Mouse (Mus musculus) heart, embryonic 11.5 days (tissue): ENCODE results near the gene Ppcs. TPM values are rescaled to one million over a fixed set of nuclear protein-coding genes. Genes with fewer than 3 reads are reported as not detected.

Experiments used
- ATAC-seq: fragments of 200-750 bp; cut with Nextera tagmentation; replicated peaks from 2 replicates; pipeline ENCODE4 v1.8.0; 2017; ENCODE audit warnings: moderate library complexity; ENCODE audit not compliant: insufficient number of reproducible peaks, low FRiP score, low TSS enrichment
- H3K27ac ChIP-seq: fragments of 300-500 bp; sonication (generic); 2 replicates; pipeline ENCODE4 v1.5.1; 2014; ENCODE audit warnings: mild to moderate bottlenecking, low read depth, low read length
- H3K27me3 ChIP-seq: fragments of 300-500 bp; sonication (generic); 2 replicates; pipeline ENCODE4 v1.6.1; 2014; ENCODE audit warnings: mild to moderate bottlenecking, low read length, mixed read lengths; ENCODE audit not compliant: control insufficient read depth, insufficient read depth
- H3K36me3 ChIP-seq: fragments of 300-500 bp; sonication (generic); 2 replicates; pipeline ENCODE4 v1.6.1; 2014; ENCODE audit warnings: mild to moderate bottlenecking, low read length, moderate library complexity, mixed read lengths; ENCODE audit not compliant: control insufficient read depth, insufficient read depth
- H3K4me1 ChIP-seq: fragments of 300-500 bp; sonication (generic); 2 replicates; pipeline ENCODE4 v1.6.1; 2014; ENCODE audit warnings: low read length; ENCODE audit not compliant: control insufficient read depth, insufficient read depth
- H3K4me2 ChIP-seq: fragments of 300-500 bp; sonication (generic); 2 replicates; pipeline ENCODE4 v1.6.1; 2014; ENCODE audit warnings: mild to moderate bottlenecking, moderate library complexity
- H3K4me3 ChIP-seq: fragments of 300-500 bp; sonication (generic); 2 replicates; pipeline ENCODE4 v1.5.1; 2014; ENCODE audit warnings: low read depth, low read length
- H3K9ac ChIP-seq: fragments of 300-500 bp; sonication (generic); 2 replicates; pipeline ENCODE4 v1.6.1; 2014; ENCODE audit warnings: mild to moderate bottlenecking, low read depth, low read length, moderate library complexity
- H3K9me3 ChIP-seq: fragments of 300-500 bp; sonication (generic); replicated peaks from 2 replicates; pipeline ENCODE4 v1.6.1; 2016; ENCODE audit warnings: low read length; ENCODE audit not compliant: control insufficient read depth
- WGBS: fragments of 180-500 bp; shearing (Covaris S2); extraction: QIAGEN DNeasy Blood & Tissue Kit; methylation state at CpG from one replicate; pipeline ENCODE4 v1.1.7; 2014; ENCODE audit not compliant: insufficient replicate concordance; 5-methylcytosine and 5-hydroxymethylcytosine counted together
- polyA plus RNA-seq: library from polyadenylated mRNA; unstranded; fragments of >200 nt; fragmentation: Nextera tagmentation; extraction: Ambion mirVana; gene quantifications from 2 replicates; pipeline ENCODE4 v1.2.1, GENCODE M21; 2014

Ppcs gene
- polyA plus RNA-seq, 1 experiment from 2014 or later: 27.1 TPM

DNA sequence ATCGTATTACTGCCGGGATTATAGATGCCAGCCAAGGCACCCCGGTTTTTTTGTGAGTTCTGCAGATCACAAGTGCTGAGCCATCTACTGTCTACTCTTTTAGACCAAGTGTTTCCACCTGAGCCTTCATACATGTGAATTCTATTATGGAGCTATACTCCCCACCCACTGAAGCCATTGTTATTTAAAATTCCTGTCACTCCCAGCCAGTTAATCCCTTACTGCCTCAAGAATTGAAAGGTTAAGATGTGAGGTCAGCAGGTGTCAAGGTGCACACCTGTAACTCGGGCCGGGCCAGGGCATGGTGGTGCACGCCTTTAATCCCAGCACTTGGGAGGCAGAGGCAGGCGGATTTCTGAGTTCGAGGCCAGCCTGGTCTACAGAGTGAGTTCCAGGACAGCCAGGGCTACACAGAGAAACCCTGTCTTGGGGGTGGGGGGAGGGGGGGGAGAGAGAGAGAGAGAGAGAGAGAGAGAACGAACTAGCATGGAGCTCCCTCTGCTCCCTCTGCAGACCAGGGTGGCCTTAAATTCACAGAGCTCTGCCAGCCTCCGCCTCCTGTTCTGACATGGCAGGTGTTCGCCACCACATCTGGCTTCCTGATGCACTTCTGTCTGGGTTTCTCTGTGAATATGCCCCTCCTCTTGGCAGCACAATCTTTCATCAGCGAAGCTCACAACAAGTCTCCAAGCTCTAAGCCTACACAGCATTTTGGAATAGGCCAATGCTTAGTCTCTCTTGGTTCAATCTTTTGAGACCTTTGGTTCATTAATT is 10.2 kb downstream of the Ppcs start:
- no peaks in the 10 kb centered on the region for H3K4me1 ChIP-seq
- H3K27ac ChIP-seq: no peak overlapping the region

DNA sequence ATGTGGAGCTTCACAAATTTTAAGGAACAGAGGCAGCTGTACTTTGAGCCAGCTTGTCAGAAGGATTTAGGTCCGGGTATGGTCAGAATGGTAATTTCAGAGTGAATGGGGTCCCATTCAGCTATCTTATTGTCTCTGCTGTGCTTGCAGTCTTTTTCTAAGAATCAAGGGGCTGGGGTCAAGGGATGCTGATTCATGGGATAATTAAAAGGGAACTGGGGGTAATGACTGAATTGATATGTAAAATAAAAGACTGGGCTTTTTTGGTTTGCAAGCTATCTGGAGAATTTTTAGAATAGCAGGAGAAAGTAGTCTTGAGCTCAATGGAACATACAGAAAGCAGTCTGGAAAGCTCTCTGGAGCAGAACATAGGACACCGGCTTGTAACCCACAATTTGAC is 18.8 kb downstream of the Ppcs start:
- ATAC-seq: no peak
- H3K9ac ChIP-seq: no peak overlapping the region
- H3K4me1 ChIP-seq: no peaks in the 10 kb centered on the region
- no peak overlapping the region for H3K27ac ChIP-seq
- H3K9me3 ChIP-seq: 0 out of 2 replicates have a peak, but pooled peaks cover 8% of the 10 kb centered on the region
- 80% methylated on average over 2 of the region's 2 CpGs for WGBS
- no peaks in the 10 kb centered on the region for H3K27me3 ChIP-seq
- no peak overlapping the region for H3K4me2 ChIP-seq
- H3K36me3 ChIP-seq: no peaks in the 10 kb centered on the region
- no peak overlapping the region for H3K4me3 ChIP-seq

More for the DNA sequence above, 10.2 kb downstream of the Ppcs start:
- ATAC-seq: no peak
- Histone ChIP-seq H3K4me3 (no peak overlapping the region), H3K9ac (no peak overlapping the region), H3K9me3 (no peaks in the 10 kb centered on the region), H3K27me3 (no peaks in the 10 kb centered on the region), H3K4me2 (no peak overlapping the region), H3K36me3 (no peaks in the 10 kb centered on the region)
- WGBS: 79% methylated on average over 12 of the region's 12 CpGs

DNA sequence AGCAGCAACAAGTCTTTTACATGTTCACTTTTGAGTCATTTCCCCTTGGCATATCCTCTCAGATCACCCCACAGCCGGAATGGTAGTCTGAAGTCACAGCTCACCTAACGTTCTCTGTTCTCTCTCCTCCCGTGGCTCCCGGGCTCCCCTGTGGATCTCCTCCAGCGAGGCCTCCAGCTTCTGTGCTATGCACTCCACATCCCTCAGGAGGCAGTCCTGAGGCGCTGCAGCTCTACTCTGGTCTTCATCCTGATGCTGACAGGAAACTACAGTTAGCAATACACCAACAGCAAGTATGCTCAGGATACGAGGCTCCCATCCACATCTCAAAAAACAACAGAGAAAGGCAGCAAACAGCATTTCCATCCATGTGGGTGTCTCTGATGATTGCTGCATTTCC is 21.3 kb downstream of the Ppcs start:
- H3K27me3 ChIP-seq: no peaks in the 10 kb centered on the region
- H3K9me3 ChIP-seq: 0 out of 2 replicates have a peak, but pooled peaks cover 8% of the 10 kb centered on the region
- WGBS: 48% methylated on average over 7 of the region's 7 CpGs
- H3K4me2 ChIP-seq: no peak overlapping the region
- H3K9ac ChIP-seq: no peak overlapping the region
- ATAC-seq: no peak
- no peak overlapping the region for H3K27ac ChIP-seq
- no peaks in the 10 kb centered on the region for H3K36me3 ChIP-seq
- no peak overlapping the region for H3K4me3 ChIP-seq
- H3K4me1 ChIP-seq: no peaks in the 10 kb centered on the region

DNA sequence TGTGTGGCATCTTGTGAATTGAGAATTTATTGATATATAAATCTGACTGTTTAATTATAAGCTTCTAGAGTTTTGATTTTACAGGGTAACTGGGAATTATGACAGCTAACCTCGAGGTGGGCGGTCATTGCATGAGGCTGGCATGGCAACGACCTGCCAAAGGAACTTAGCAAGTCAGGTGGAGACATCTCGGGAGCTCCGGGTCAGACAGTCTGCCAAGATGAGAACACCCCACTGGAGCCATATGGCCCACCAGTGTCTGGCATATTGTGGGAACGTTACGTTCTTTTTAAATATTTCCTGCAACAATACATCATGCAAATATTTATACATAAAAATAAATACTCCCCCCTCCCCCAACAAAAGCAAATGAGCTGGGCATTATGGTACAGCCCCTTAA is 23.5 kb downstream of the Ppcs start:
- no peak overlapping the region for H3K27ac ChIP-seq
- H3K9me3 ChIP-seq: 0 out of 2 replicates have a peak, but pooled peaks cover 8% of the 10 kb centered on the region
- H3K4me3 ChIP-seq: no peak overlapping the region
- H3K27me3 ChIP-seq: no peaks in the 10 kb centered on the region
- no peaks in the 10 kb centered on the region for H3K36me3 ChIP-seq
- H3K4me2 ChIP-seq: no peak overlapping the region
- WGBS: 79% methylated on average over 7 of the region's 7 CpGs
- H3K4me1 ChIP-seq: no peaks in the 10 kb centered on the region
- H3K9ac ChIP-seq: no peak overlapping the region
- no peak for ATAC-seq

DNA sequence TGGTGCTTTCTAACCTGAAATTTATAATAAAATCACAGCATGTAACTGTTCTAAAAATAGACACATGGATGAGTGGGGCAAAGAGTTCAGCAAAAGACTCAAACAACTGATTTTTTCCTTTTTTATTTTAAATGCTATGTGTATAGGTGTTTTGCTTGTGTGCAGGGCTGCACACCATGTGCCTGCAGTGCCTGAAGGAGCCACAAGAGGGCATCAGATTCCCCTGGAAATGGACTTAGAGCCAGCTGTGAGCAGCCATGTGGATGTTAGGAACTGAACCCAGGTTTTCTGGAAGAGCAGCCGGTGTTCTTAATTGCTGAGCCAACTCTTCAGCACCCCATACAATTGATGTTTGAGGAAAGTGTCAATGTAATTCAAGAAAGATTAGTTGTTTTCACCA is 31.9 kb downstream of the Ppcs start:
- ATAC-seq: no peak
- H3K36me3 ChIP-seq: no peaks in the 10 kb centered on the region
- 83% methylated on average over 1 of the region's 1 CpGs for WGBS

DNA sequence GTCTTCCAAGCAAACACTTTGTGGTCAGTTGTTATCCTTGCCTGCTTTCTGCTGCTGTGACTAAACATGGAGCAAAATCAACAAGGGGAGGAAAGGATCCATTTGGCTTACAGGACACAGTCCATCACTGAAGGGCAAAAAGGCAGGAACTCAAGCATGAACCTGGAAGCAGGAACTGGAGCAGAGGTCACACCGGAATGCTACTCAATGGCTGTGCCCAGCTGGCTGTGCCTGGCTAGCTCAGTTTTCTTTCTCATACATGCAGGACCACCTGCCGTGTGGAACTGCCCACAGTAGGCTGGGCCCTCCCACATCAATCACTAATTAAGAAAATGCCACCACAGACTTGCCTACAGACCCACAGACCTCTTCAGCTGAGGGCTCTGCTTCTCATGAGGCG is 33.0 kb downstream of the Ppcs start:
- Histone ChIP-seq H3K4me1 (no peaks in the 10 kb centered on the region), H3K4me2 (no peak overlapping the region), H3K27ac (no peak overlapping the region), H3K9ac (no peak overlapping the region), H3K9me3 (no peaks in the 10 kb centered on the region; the same call in 1 of the 2 replicates), H3K36me3 (no peaks in the 10 kb centered on the region), H3K4me3 (no peak overlapping the region), H3K27me3 (no peaks in the 10 kb centered on the region)
- 69% methylated on average over 3 of the region's 3 CpGs for WGBS
- ATAC-seq: no peak

More for the DNA sequence above, 31.9 kb downstream of the Ppcs start:
- Histone ChIP-seq H3K27me3 (no peaks in the 10 kb centered on the region), H3K4me3 (no peak overlapping the region), H3K4me1 (no peaks in the 10 kb centered on the region), H3K9ac (no peak overlapping the region), H3K9me3 (no peaks in the 10 kb centered on the region; the same call in 1 of the 2 replicates), H3K27ac (no peak overlapping the region), H3K4me2 (no peak overlapping the region)

DNA sequence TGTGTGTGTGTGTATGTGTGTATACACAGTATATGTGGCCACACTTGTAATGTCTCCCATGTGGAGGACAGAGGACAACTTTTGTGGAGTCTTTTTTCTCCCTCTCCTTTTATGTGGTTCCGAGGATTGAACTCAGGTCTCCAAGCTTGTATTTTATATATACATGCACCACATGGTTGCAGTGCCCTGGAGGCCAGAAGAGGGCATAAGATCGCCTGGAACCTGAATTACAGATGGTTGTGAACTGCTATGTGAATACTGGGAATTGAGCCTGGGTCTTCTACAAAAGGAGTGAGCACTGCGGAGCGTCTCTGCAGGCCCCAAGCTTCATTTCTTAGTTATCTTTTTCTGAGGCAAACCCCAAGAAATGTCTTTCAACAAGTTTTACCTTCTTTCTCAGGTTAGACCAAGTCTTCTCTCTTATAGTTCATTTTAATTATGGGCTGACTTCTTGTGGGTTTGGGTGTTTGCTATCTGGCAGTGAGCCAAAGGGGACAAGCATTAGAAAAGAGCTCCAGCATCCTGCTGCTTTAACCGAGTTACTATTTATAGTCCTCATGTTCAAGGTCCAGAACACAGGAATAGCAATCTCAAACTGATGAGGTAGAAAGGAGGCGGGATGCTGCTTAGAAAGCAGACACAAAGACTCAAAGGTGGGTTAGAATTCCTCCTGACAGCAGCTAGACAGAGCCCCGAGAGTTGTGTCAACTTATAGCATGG is 40.6 kb downstream of the Ppcs start:
- 59% methylated on average over 7 of the region's 7 CpGs for WGBS
- ATAC-seq: no peak
- H3K4me2 ChIP-seq: no peak overlapping the region

DNA sequence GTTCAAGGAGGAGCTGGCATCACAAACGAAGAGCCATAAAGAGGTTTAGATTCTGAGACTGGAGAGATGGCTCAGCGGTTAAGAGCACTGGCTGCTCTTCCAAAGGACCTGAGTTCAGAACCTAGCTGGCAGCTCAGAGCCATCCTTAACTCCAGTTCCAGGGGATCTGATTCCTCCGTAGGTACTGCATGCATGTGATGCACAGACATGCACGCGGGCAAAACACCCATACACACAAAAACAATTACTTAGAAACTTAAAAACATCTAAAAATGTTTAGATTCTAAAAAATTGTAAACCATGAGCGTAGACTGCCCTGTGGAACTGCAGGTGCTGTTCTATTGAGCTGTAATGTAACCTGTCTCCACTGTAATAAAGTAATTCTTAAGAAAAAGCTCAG is 52.8 kb downstream of the Ppcs start:
- no peak overlapping the region for H3K4me3 ChIP-seq
- H3K4me2 ChIP-seq: no peak overlapping the region
- no peak overlapping the region for H3K27ac ChIP-seq
- H3K4me1 ChIP-seq: no peaks in the 10 kb centered on the region
- H3K9me3 ChIP-seq: no peaks in the 10 kb centered on the region
- ATAC-seq: no peak
- no peaks in the 10 kb centered on the region for H3K36me3 ChIP-seq
- no peaks in the 10 kb centered on the region for H3K27me3 ChIP-seq
- no peak overlapping the region for H3K9ac ChIP-seq
- WGBS: 86% methylated on average over 6 of the region's 6 CpGs

More for the DNA sequence above, 40.6 kb downstream of the Ppcs start:
- Histone ChIP-seq H3K9me3 (no peaks in the 10 kb centered on the region), H3K27me3 (no peaks in the 10 kb centered on the region), H3K27ac (no peak overlapping the region), H3K4me3 (no peak overlapping the region), H3K36me3 (no peaks in the 10 kb centered on the region), H3K4me1 (no peaks in the 10 kb centered on the region), H3K9ac (no peak overlapping the region)
